Mouse (Mus musculus) left cerebral cortex, postnatal 4 days (tissue): ENCODE data around the gene Notch1. TPM values are rescaled to one million over a fixed set of nuclear protein-coding genes. Genes with fewer than 3 reads are reported as not detected.

Experiments used
- DNase-seq: peaks from one replicate; pipeline ENCODE4 v3.0.0-alpha.2; 2022
- intact Hi-C: fragments of 180-260 bp; cut with DNase I; formaldehyde crosslinking; loops from one replicate; pipeline ENCODE4 v1.15.1; 2025
- total RNA-seq, 2 experiments: library from RNA; stranded (reverse); gene quantifications; 2 replicates each; pipeline ENCODE4 v1.2.3; 2021

Gene Notch1
- total RNA-seq, 2 experiments from 2014 or later, result 39.5 to 42.1 TPM

DNA sequence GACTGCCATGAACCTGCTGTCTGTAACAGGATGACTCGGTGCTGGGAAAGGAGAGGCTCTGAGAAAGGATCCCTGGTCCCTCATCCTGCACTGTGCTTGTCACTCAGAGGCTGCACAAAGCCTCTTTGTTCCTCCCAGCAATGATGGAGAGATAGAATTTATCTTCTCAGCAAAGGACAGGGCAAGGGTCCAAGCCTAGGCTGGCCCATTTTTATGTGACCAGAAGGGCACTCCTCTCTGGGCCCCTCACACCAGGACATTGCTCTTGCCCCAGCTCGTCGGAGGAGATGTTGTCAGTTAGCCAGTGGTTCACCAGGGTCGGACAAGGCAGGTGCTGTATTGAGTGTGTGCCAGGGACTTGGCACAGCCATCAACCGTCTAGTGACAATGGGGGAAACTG, 16.8 kb upstream of the Notch1 start:
- intact Hi-C loops, result no loop called here

DNA sequence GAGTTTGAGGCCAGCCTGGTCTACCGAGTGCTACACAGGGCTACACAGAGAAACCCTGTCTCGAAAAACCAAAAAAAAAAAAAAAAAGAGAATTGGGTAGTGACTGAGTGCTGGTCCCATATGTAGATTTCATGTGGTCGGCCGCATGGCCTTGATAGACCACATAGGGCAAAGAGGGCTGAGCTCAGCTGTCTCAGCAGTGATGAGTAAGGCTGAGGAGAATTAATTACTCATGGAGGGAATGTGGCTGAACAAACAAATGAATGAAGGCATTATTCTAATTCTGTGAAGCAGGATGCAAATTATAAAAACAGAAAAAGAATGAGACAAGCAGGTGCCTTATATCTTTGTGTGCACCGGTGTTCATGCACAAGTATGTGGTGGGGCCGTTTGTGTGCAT, 15.4 kb upstream of the Notch1 start:
- DNase-seq, result no peak
- intact Hi-C loops, result no loop called here

More for the DNA sequence above, 16.8 kb upstream of the Notch1 start:
- DNase-seq, result peak; percentile 81

DNA sequence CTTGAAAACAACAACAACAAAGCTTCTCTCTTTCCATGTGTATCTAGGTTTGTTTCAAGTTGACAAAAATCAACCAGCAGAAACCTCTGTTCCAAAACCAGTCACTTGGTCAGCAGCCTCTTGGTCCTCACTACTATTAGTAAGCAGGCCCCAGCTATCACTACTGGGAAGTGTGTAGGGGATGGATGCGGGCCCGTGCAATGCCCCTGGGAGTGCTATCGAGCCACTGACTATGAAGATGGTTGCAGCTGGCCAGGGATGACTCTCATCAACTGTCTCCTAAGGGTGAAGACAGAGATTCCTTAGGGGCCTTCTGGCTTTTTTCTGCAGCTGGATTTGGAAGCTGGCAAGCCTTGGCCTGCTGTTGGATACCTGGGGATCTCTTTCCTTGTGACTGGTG, 13.4 kb upstream of the Notch1 start:
- intact Hi-C loops, result no loop called here
- no peak for DNase-seq

DNA sequence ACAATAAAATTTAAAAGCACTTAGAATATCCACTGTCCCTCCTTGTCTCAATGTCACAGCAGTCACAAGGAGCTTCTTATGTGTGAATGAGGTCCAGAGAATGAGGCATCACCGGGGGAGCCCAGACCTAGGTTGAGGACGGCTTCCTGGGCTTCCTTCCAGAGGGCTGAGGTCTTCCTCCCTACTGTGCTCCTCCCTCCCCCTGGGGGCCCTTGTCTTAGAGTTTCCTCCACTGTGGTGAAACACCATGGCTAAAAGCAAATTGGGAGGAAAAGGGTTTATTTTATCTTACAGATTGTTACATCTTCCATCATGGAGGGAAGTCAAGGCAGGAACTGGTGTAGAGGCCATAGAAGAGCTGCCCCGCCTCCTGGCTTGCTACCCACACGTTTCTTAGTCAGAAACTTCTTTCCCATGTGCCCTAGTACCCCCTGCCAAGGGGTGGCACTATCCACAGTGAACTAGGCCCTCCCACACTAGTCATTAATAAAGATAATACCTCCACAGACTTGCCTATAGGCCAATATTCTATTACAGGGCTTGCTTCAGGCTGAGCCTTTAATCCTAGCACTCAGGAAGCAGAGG, 12.8 kb upstream of the Notch1 start:
- DNase-seq, result no peak
- intact Hi-C loops, result no loop called here

DNA sequence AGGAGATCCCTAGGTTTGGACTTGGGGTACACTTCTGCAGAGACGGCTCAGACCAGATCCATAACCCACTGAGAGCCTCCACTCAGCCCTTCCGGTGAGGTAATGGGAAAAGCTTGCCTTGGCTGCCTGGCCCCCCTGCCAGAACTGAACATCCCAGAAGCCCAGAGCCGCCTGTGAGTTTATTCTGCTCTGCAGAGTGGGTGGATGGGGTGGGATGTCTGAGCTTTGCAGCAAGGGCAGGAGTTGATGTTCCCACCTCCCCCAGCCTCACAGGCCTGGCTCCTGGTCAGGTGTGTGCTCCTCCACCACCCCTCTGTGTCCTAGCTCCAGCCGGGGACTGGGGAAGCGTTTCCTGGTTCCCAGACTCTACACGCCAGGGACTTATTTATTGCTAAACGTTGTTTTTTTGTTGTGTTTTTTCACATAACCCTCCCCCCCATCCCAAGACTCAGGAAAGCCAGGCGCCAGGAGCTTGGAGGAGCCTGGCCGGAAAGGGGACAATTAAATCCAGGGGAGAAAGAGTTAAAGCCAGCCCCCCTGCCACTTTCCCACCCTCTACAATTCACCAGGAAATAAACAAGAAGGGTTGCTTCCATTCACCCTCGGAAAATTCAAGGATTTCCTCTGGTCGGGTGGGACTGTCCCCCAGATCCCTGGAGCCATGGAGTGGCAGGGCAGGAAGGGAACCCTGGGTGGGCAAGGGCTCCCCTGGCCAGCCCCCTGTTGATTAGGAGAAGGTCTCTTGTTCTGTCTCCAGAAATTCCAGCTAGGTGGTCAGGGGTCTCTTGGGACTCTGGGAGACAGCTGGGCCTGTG, 10.2 kb upstream of the Notch1 start:
- no peak for DNase-seq
- intact Hi-C loops, result no loop called here

DNA sequence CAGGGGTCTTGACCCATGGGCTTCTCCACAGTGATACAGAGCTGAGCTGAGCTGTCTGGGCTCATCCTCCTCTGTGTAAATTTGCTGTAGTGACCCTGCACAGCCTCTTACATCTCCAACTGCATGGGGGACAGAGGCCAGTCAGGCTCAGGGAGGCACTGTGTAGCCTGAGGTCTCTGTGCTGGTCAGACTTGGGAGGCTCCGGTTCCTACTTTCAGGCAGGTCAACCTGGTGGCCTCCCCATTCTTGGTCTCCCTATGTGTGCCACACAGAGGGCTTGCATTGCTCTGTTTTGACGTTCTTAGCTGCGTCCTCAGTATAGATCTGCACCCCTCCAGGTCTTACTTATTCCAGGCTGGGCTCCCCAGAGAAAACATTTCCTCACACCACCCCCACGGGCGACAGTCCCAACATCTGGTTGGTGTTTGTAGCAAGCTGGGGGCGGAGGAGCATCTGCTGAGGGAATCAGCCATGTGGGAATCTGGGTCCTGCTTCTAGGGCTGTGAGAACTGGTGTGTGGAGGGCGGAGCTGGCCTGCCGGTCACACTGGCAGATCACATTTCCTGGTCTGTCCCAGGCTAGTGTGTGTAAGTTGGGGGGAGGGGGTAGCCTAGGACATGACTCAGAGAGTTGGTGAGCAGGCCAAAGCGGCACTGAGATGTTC, 9.0 kb upstream of the Notch1 start:
- intact Hi-C loops, result no loop called here
- no peak for DNase-seq

DNA sequence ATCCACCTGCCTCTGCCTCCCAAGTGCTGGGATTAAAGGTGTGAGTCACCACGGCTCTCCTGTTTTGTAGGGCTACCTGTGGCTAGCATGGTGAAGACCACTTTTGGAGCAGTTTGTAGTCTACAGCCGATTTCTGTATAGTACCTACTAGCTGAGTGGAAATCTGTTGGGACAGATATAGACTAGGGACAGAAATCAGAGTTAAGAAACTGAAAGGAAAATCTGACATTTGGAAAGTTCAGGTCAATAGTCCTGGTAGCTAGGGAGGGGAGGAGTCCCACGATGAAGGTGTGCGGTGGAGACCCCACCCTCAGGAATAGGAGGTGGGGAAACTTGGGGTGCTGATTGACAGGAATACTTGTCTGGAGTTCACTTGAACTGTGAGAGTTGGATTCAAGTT, 5.9 kb upstream of the Notch1 start:
- intact Hi-C loops, result no loop called here

DNA sequence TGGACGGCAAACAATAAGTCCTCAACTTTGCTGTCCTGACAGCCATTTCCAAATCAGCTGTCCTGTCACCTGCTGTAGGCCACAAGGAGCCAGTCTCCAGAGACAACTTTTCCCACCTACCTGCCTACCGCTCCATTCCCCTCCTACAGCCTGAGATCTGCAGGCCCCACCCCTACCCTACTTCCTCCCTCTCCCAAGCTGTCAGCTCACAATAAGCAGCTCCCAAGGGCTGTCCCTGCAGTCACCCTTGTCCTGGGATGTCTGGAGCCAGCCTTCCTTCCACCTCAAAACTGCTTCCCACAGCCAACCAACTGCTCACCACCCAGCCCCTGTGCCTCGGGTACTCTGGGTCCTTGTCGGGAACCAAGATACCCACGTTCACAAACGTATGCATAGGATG, 3.3 kb upstream of the Notch1 start:
- intact Hi-C loops, result no loop called here
- no peak for DNase-seq

More for the DNA sequence above, 5.9 kb upstream of the Notch1 start:
- no peak for DNase-seq

DNA sequence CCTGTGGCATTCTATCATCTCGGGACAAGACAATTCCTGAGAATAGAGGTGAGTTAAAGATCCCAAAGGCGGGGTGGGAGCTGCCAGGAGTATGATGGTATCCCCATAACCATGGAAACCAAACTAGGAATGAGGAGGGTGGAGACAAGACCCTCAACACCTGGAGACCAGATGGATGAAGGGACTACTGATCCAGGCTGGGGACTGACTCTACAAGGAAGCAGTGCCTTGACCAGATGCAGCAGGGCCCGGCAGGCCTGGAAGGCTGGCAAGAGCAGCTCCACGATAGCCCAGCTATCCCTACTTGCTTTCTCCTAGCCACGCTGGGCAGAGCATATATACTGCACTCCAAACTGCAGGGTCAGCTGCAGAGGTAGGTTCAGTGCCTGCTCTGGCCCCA, 524 bp upstream of the Notch1 start:
- intact Hi-C loops, result no loop called here
- no peak for DNase-seq

DNA sequence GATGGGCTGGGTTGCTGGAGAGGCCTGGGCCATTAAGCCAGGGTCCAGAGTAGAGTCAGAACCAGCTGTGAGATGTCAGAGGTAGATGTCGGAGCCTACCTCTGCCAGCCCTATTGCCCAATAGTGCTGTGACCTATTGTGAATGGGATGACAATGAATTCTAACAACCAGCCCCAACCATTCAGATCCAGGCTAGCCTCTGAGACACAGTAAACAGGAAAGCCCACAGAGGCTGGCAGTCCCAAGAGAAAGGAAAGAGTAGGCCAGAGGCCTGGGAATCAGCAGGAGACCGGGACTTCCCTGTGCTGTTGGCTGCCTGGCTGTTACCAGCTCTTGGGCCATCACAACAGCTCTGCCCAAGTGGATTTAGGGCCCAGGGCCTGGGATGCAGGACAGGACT, 1.1 kb downstream of the Notch1 start:
- no peak for DNase-seq
- intact Hi-C loops, result no loop called here

DNA sequence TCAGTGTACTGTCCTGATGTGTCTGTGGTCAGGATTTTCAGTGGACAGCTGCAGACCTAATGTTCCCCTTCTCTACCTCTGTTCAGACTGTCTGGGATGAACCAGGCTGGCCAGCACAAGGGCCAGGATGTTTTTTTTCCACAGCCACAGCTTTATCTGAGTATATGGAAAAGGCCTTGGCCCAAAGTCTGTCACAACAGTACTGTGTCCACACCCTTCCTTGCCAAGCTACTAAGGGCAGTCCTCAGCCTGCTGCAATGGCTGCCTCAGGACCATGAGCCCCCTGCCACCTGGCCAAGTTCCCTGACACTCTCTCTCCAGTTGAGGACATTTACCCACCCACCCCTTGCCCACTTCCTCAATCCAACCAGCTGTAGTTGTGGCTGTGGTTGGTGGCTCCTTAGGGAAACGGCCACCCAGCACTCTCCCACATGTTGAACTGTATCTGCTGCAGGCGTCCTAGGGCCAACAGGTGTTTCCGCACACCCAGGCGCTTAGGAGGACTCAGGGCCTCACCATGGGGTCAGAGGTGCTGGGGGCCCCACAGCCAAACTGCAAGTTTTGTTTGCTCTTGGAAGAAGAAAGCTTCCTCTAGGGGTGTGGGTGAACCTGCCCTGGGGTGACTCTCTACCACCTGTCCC, 3.2 kb downstream of the Notch1 start:
- intact Hi-C loops, result no loop called here

DNA sequence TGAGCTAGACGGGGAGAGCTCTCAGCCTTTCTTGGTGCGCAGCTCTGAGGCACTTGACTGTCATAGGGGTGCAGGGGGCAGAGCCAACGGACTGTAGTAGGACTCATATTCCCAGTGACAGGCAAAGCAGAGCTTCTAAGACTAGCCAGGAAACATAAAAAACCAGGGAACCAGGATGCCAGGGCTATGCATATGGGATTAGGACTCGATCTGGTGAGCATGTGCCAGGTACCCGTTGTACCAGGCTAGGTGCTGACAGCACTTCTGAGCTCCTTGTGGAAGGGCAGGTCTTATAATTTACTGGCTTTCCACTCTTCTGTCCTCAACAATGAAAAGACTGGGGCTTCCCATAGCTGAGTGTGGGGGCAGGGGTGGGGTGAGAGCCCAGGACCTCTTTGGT, 7.8 kb downstream of the Notch1 start:
- intact Hi-C loops, result no loop called here
- DNase-seq, result no peak

More for the DNA sequence above, 3.2 kb downstream of the Notch1 start:
- no peak for DNase-seq

DNA sequence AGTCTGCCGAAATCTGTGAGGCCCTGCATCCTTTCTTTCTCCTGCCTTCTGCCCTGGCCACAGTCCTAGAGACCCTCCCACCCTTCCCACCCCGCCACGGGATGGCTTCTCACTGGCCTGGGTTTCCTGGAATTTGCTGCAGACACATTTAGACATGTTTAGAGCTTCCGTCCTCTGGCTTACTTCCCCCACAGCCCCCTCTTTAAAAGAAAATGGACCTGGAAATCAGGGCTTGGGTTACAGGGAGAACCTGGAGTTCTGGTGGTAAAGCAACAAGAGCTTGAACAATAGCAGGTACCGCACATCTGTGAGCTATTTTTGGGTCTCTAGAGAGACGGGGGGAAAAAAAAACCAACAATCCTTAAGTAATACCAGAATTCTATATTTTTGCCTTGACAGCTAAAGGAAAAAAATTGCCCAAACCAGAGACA, 8.5 kb downstream of the Notch1 start:
- intact Hi-C loops, result no loop called here
- no peak for DNase-seq

DNA sequence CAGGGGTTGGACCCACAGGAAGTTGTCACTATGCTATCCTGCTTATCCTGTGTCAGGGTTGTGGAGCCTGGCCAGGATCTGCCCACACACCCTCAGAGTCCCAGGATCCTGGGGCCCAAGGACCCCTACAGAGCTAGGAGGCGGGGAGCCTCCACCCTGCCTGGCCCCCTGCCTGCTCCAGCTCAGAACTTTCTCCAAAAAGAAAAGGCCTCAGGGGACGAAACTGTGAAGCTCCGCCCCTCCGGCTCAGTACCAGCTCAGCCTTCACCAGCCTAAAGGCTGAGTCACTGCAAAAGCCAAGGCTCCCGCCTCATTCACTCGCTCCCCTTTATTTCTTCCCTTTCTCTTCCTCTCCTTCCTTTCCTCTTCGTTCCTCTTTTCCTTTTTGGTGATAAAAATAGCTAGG, 9.0 kb downstream of the Notch1 start:
- DNase-seq, result no peak
- intact Hi-C loops, result no loop called here

DNA sequence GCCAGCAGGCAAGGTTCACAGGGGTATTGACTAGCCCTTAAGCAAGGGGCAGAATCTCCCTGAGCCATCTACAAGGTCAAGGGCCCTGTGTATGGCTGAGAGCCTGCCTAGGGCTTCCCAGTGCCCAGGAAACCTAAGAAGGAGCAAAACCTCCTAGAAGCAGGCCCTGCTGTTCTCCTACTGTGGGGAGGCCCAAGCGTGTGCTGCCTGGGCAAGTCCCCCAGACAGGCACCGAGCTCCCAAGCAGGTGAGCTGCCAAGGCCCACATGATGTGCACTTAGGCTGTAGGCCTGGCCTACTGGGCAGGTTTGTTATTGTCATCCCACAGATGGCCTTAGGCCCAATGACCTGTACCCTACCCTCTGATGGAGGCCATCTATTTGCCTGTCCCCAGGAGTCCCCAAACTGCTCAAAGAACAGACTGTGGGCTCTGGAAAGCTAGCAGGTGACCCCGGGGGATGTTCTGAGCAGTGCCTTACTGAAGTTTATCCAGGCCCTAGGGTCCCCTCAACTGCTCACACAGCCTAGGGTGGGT, 9.7 kb downstream of the Notch1 start:
- DNase-seq, result no peak
- intact Hi-C loops, result no loop called here

DNA sequence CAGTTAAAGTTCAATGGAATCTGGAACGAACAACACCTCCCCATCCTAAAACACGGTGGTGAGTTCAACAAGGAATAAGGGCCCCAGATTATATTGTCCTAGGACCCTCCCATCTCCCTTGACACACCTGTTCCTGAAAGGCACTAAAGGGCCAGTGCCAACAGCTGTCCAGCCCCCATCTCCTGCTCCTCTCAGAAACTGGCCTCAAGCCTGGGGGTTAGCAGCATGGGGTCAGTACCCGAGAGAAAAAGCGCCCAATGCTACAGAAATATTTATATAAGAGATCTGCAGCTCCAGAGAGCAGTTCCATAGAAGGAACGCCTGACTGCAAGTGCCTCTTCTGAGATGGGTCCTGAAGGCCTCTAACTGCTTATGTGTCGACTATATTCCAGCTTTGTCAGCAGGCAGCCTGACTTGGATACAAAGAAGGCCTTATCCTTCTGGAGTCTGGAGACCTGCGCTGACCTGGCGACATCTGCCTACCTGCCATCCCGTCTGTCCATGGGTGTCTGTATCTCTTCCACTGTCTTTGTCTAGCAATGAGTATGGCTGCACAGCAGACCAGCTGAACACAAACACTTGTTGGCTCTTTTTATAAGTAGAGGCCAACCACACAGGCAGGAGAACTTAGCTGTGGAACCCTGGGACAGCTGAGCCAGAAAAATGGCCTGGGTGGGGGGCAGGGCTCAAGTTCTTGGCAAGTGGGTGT, 11.5 kb downstream of the Notch1 start:
- DNase-seq, result no peak
- intact Hi-C loops, result no loop called here

DNA sequence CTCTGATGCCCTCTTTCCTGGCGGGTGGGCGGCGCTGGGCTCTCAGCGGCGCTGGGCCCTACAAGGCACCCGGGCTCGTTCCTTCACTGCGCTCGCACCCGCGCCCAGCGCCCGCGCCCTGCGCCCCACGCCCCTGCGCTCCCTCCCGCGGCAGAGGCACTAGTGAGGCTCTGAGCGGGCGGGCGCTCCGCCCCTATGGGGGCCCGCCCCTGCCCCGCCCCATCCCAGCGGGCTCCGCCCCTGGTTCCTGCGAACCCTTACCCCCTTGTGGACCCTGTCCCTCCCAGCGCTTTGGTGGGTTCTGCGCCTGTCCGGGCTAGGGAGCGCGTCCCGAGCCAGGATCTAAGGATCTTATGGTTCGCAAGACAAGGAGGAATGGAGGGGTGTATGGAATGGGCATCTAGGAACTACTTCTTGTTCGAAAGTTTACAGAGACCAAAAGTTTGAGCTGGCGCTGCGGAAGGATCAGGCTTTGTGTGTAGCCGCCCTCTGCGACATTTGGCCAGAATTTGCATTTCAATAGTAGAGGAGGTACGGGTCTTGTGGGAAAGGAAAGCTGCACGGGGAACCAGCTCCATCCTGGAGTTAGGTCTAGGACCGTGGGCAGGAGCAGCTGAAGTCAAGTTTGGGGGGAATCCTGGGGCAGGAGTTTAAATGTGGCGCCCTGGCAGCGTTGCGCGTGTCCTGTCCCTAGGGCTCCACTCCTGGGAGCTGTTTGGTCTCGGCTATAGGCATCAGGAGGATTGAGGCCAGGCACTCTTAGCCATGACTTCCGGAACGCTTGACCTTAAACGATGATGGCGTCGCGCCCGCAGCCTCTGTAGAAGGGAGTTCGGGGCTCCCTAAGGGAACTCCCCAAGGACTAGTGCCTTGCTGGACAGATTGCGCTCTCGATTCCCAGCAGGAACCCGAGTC, 12.5 kb downstream of the Notch1 start:
- intact Hi-C loops, result no loop called here

DNA sequence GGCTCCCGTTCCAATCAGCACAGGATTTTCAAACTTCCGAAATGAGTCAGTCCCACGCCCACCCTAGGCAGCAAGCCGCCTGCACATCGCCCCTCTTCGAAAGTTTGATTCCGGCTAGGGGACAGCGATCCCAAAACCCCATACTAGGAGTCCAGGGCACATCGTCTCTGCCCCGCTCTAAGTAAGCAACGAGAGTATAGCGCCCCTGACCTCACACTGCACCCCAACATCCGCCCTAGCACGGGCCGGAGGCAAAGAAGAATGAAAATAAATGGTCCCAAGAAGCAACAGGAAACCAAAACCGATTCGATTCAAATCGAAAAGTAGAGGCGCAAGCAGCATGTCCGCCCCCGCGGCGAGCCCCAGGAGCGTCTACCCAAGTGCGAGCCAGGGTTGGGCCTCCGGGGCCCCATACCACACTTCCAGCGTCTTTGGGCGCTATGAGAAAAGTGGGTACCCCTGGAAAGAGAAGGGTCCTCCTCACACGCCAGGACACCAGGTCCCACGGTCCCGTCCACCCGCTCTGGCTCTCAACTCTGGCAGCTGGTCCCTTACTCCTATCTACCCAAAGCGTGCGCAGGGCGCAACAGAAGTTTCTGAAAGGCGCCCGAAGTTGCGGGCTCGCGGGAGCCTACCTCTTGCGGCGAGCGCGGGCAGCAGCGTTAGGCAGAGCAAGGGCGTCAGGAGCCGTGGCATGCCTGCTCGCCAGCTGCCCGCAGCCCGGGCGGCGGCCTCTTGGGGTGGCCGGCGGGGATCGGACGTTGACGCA, 13.4 kb downstream of the Notch1 start:
- no peak for DNase-seq
- intact Hi-C loops, result no loop called here

More for the DNA sequence above, 12.5 kb downstream of the Notch1 start:
- peak; percentile 74 for DNase-seq
